Mouse (Mus musculus) left cerebral cortex, adult 8-10 months (tissue): ENCODE measurements around the gene Aldh9a1. TPM values are rescaled to one million over a fixed set of nuclear protein-coding genes. Genes with fewer than 3 reads are reported as not detected.

Experiments
- microRNA-seq, 2 experiments: library from miRNA; unstranded; fragments of <30 nt; microRNA quantifications; one replicate each; pipeline ENCODE4 v1.2.0; 2022
- total RNA-seq, 4 experiments: library from RNA; stranded (reverse); gene quantifications; 2 replicates each; pipeline ENCODE4 v1.2.4; 2022

Aldh9a1 gene
- total RNA-seq, 4 experiments from 2014 or later: 21.9 to 26.4 (median 22.7) TPM

Small RNA genes lying within 50 kb of the gene (microRNA-seq; reads per million reads assigned to microRNA genes)
- gene Gm25911: 0.66 to 1.1 reads per million in 2 experiments

Other genes with a start within 250 kb of the Aldh9a1 start
- gene Uck2, start 64.7 kb upstream of the Aldh9a1 start, total RNA-seq: 10 to 100 TPM; 25.8 to 33.4 (median 29.2) TPM
- 10 to 100 TPM; 50.9 to 56.1 (median 53.0) TPM for gene Tmco1, start 41.6 kb upstream of the Aldh9a1 start, total RNA-seq
- gene Mgst3, start 43.9 kb downstream of the Aldh9a1 start, total RNA-seq: 100 to 1,000 TPM in 1 of 4 experiments, 10 to 100 TPM in 3; 93.7 to 109 (median 95.2) TPM
- not detected for gene Lrrc52, start 116.8 kb downstream of the Aldh9a1 start, total RNA-seq
- gene Rxrg, start 248.4 kb downstream of the Aldh9a1 start, total RNA-seq: 10 to 100 TPM; 22.6 to 28.4 (median 24.6) TPM